Mouse (Mus musculus) Patski (cell line): ENCODE results near the gene Nr5a1. TPM values are rescaled to one million over a fixed set of nuclear protein-coding genes. Genes with fewer than 3 reads are reported as not detected.

ENCODE experiments used
- ATAC-seq: fragments of 100-300 bp; one replicate; pipeline ENCODE4 v1.8.0; 2021
- CTCF ChIA-PET: fragments of 350-600 bp; sonication (Branson Sonifier 250); formaldehyde crosslinking; loops from one replicate; lab custom pipeline; 2022; ENCODE audit warnings: inconsistent platforms; lab: Charles Lee
- POLR2A ChIA-PET: fragments of 350-600 bp; sonication (Branson Sonifier 250); formaldehyde crosslinking; loops from one replicate; lab custom pipeline; 2022; ENCODE audit warnings: antibody characterized with exemption, inconsistent platforms; lab: Charles Lee
- DNase-seq: peaks from one replicate; pipeline ENCODE4 v3.0.0-alpha.2; 2011; ENCODE audit warnings: low read depth, low spot score
- H3K27me3 ChIP-seq: fragments of 371-371 bp; one replicate; pipeline ENCODE4 v1.5.1; 2021
- CTCF ChIP-seq: fragments of 100-300 bp; IDR thresholded peaks from one replicate; pipeline ENCODE4 v1.5.1; 2021
- in situ Hi-C: fragments of 300-500 bp; cut with MboI; formaldehyde crosslinking; loops from 3 replicates; pipeline ENCODE4 v1.11.1; 2018; ENCODE audit warnings: low pct_unique_long_range_greater_than_20kb, mixed read lengths
- polyA plus RNA-seq: library from polyadenylated mRNA; unstranded; gene quantifications from one replicate; pipeline ENCODE4 v1.2.3, GENCODE M21; 2021

Gene Nr5a1
- polyA plus RNA-seq = not detected

DNA sequence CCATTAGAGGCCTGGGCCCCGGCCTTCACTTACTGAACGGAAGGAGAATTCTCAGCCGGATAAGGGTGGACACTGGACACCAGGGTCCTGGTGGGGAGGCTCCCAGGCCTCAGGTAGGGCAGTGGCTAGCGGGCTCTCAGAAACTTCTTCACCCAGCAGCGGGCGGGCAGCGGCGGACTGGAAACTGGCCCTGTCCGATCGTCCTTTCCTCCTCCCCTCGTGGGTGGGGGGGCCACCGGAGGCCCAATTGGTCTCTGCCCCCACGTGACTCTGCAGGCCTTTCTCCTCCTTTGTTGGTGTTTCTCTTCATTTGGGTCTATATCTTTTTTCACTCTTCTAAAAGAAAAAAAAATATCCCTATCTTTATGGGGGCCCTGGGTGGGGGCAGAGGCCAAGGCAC, at the start of gene Nr5a1:
Nr5a1 (minus strand) TSS at position 219 of the 400 bp plus-strand sequence.
- in situ Hi-C loops = no loop called here
- ATAC-seq (no peak), DNase-seq (no peak)
- ChIA-PET CTCF (no interaction called here), POLR2A (no interaction called here)
- H3K27me3 ChIP-seq = peaks cover 15% of the 10 kb centered on the region
- no peak for TF ChIP-seq CTCF

DNA sequence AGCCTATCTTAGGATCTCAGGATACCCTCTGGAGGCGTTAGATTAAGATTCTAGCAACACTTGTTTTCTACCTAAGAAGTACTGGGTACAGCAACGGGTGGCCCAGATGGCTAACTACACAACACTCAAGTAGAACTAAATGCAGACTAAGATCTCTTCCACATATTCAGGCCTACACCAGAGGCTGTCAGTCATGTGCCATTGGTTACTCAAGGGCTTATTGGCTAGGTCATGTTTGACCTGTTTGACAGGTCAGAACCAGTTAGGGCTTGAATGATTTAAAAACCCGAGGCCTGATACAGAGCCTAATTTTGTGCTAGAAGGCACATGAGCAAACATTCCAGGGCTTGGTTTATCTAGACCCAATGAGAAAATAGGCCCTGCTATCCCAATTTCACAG, 25.5 kb upstream of the Nr5a1 start:
- ChIA-PET POLR2A (no interaction called here), CTCF (interaction anchor here (0.6 to 3.3 kb wide), 14 partner anchors 9 to 102 kb away, joined by 3 to 12 read pairs (median 4); no protein-coding TSS in a partner anchor)
- no peak for DNase-seq
- TF ChIP-seq CTCF = no peak
- H3K27me3 ChIP-seq = no peaks in the 10 kb centered on the region
- in situ Hi-C loops = loop anchor here (5.0 kb wide), 1 partner anchor 78 kb away; no protein-coding TSS in a partner anchor
- no peak for ATAC-seq

DNA sequence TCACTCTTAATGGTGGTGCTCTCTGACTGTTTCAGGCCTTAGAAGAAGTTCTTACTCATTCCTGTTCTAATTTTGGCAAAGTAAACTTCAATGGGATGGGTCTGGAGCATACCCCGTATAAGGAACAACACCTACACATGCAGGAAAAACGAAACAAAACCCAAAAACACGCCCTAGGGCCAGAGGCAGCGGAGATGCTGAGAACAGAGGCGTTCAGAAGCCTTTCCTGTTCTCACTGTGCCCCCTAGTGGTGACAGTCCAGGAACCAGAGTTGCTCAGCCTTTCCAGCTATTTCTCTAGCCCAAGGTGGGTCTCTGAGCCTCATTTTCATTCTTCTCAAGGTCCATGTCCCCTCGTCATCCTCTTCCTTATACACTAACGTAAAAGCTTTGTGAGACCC, 25.1 kb upstream of the Nr5a1 start:
- in situ Hi-C loops = loop anchor here (5.0 kb wide), 1 partner anchor 77 kb away; no protein-coding TSS in a partner anchor
- peak; percentile 91 for TF ChIP-seq CTCF
- ATAC-seq (no peak), DNase-seq (no peak)
- H3K27me3 ChIP-seq = no peaks in the 10 kb centered on the region
- POLR2A ChIA-PET = no interaction called here
- CTCF ChIA-PET = interaction anchor here (0.6 to 3.3 kb wide), 18 partner anchors 9 to 125 kb away, joined by 3 to 12 read pairs (median 4); no protein-coding TSS in a partner anchor

DNA sequence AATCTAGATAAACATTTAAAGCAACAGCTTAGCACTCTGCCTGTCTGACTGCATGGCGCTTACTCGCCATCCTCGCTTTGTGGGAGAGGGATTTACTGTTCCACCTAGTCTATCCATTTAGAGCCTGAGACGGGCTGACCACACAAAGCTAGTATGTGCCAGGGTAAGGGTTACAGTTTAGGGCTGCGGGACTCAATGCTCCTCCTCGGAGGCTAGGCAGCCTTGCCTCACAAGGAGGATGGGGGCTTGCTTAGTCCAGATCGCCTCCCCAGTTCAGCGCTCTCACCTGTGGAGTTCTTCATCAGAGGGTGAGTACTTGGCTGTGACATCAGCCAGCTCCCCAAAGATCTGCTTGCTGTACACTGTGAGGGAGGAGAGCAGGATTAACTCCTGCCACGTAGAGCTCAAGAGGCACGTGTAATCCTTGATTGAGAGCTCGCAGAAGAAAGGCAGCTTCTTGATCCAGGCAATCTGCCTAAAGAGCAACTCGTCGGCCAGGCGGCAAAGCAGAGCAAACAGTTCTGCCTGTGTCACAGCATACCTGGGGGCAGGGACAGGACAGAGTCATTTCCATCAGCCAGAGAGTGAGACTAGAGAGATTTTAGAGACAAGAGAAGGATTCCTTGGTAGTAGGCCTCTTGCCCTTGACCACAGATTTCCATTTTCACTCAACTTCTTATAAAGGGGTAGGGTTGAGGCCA, 24.4 kb upstream of the Nr5a1 start:
- CTCF ChIA-PET = interaction anchor here (0.7 to 3.3 kb wide), 15 partner anchors 8 to 125 kb away, joined by 3 to 12 read pairs (median 5); no protein-coding TSS in a partner anchor
- DNase-seq (no peak), ATAC-seq (no peak)
- no peak for TF ChIP-seq CTCF
- no peaks in the 10 kb centered on the region for H3K27me3 ChIP-seq
- POLR2A ChIA-PET = interaction anchor here (0.5 to 1.2 kb wide), 2 partner anchors 14 to 76 kb away, joined by 3 read pairs; no protein-coding TSS in a partner anchor
- in situ Hi-C loops = loop anchor here (5.0 kb wide), 1 partner anchor 76 kb away; no protein-coding TSS in a partner anchor

DNA sequence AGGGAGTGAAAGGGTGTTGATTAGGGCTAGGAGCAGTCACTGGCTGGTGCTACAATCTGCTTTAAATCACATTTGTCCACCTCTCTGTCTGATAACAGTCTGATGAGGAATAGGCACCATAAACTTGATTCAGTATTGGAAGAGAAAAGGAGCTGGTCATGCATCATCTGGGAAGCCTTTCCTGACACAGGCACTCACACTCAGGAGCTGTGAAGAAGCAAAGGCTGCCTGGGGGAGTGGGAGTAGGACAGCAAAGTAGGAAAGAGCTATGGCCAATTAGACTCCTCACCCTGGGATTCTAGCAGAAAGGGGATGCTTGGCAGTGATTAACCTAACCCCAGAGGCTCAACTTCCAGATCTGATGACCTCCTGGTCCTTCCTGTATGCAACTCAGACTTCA, 21.4 kb upstream of the Nr5a1 start:
- POLR2A ChIA-PET = no interaction called here
- ATAC-seq = no peak
- CTCF ChIA-PET = interaction anchor here (0.6 to 1.1 kb wide), 2 partner anchors 41 to 89 kb away, joined by 3 read pairs; no protein-coding TSS in a partner anchor
- TF ChIP-seq CTCF = no peak
- no peaks in the 10 kb centered on the region for H3K27me3 ChIP-seq
- DNase-seq = no peak
- in situ Hi-C loops = loop anchor here (5.0 kb wide), 1 partner anchor 73 kb away; no protein-coding TSS in a partner anchor

DNA sequence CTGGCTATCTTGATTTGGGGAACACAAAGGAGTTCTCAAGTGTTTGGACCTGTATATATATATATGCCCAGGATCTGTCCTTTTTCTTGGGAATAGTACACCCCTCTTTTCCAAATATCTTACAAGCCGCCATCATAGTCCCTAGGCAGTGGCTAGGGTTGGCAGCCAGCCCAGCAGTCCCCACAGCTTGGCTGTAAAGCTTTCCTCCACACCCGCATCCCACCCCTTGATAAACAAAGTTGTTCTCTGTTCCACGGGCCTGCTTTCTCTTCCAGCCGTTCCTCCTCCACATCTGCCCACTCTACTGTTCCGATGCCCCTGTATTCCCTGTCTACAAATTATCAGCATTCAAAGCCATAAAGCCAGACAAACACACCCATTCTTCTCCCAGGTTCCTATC, 20.4 kb upstream of the Nr5a1 start:
- in situ Hi-C loops = loop anchor here (5.0 kb wide), 1 partner anchor 72 kb away; no protein-coding TSS in a partner anchor
- ChIA-PET CTCF (interaction anchor here (1.1 kb wide), 1 partner anchor 88 kb away, joined by 3 read pairs; no protein-coding TSS in a partner anchor), POLR2A (interaction anchor here (0.7 kb wide), 1 partner anchor 132 kb away, joined by 3 read pairs; no protein-coding TSS in a partner anchor)
- H3K27me3 ChIP-seq = no peaks in the 10 kb centered on the region
- ATAC-seq (no peak), DNase-seq (no peak)
- no peak for TF ChIP-seq CTCF

DNA sequence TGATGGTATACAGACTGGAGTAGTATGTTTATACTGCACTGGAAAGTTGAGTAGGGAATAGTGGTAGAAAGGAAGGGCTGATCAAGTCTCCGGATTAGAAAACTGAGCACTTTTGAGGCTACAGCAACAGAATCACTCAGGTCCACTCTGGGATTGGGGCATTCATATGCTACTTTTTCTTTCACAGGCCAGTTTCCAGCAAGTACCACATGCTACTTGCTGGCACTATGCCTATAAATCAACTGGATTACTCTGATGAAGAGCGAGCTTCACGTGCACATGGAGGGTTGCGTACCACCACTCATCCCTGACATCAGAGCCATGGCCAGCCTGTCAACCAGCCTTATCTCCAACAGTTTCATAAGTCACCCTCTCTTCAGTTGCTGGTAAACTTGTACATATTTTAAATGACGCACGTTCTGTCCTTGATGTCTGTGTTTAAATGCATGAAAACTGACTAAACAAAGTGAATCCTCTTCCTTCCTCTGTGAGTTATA, 16.0 kb upstream of the Nr5a1 start:
- in situ Hi-C loops = no loop called here
- TF ChIP-seq CTCF = no peak
- ATAC-seq (no peak), DNase-seq (no peak)
- no peaks in the 10 kb centered on the region for H3K27me3 ChIP-seq
- ChIA-PET POLR2A (no interaction called here), CTCF (interaction anchor here (1.4 kb wide), 1 partner anchor 9 kb away, joined by 5 read pairs; no protein-coding TSS in a partner anchor)

DNA sequence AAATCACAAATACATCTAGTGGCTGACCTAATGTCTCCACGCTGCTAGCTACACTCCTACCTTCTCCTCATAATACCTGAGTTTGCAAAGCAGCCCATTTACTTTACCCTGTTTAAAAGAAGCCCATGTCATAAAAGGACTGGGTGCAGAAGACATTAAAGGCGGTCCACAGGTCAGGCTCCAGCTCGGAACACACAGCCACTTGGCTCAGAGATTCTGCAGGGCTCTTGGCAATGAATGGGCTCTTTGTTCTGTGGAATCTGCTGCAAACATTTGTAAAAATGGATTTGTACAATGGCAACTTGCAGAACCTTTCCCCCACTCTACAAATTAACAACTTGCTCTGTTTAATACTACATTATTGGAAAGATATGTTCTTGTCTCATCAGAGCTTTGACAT, 11.1 kb upstream of the Nr5a1 start:
- ATAC-seq (no peak), DNase-seq (no peak)
- in situ Hi-C loops = no loop called here
- POLR2A ChIA-PET = no interaction called here
- CTCF ChIA-PET = interaction anchor here (2.3 kb wide), 1 partner anchor 13 kb away, joined by 12 read pairs; no protein-coding TSS in a partner anchor
- H3K27me3 ChIP-seq = no peaks in the 10 kb centered on the region
- TF ChIP-seq CTCF = no peak

DNA sequence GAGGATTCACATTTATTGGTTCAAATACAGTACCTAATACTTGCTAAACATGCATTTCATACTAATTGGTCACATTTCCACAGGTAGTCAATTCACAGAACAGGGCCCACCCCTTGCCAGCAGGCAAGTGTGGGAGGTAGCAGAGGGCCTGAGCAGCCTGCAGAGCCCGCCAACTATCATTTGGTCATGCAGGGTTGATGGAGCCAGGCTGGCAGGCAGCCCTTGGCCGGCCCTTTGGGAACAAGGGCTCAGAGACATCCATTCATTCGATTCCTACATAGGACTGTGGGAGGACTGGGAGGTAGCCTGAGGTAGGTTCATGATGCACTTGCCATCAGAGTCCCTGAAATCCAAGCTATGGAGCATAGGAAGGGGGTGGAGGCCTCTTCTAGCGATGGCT, 9.0 kb upstream of the Nr5a1 start:
- no peak for ATAC-seq
- in situ Hi-C loops = no loop called here
- no peak for TF ChIP-seq CTCF
- POLR2A ChIA-PET = no interaction called here
- no peak for DNase-seq
- H3K27me3 ChIP-seq = no peaks in the 10 kb centered on the region
- CTCF ChIA-PET = interaction anchor here (0.8 kb wide), 1 partner anchor 10 kb away, joined by 3 read pairs; no protein-coding TSS in a partner anchor

DNA sequence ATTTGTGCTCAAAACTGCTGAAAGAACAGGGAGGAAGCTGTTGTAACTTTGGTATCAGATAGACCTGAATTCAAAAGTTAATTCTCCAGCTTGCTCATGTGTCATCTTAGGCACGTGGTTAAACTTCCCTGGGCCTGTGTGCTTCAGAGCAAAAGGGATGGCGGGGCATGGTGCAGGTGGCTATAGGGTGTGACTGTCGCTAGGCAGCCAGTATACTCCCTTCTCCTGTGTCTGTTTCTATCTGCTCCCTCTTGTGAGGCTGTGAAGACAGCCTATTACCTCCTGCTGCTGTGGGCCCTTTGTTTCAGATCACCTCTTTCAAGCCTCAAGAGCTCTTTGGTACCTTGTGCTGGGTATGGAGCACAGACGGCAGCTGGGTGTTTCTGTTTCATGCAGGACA, 7.7 kb upstream of the Nr5a1 start:
- no peak for DNase-seq
- in situ Hi-C loops = no loop called here
- H3K27me3 ChIP-seq = no peaks in the 10 kb centered on the region
- CTCF ChIA-PET = interaction anchor here (1.4 kb wide), 1 partner anchor 22 kb away, joined by 4 read pairs; no protein-coding TSS in a partner anchor
- TF ChIP-seq CTCF = no peak
- POLR2A ChIA-PET = no interaction called here
- no peak for ATAC-seq
